Mouse (Mus musculus) adrenal gland, postnatal 25 days (tissue): Measurements from ENCODE around the gene Tmem8b. TPM values are rescaled to one million over a fixed set of nuclear protein-coding genes. Genes with fewer than 3 reads are reported as not detected.

ENCODE experiments used
- DNase-seq: peaks from one replicate; pipeline ENCODE4 v3.0.0; 2021; ENCODE audit warnings: mixed read lengths
- total RNA-seq: library from RNA; stranded (reverse); gene quantifications from 2 replicates; pipeline ENCODE4 v1.2.3, GENCODE M21; 2021

Tmem8b gene
- total RNA-seq, 1 experiment from 2014 or later, result 7.4 TPM

DNA sequence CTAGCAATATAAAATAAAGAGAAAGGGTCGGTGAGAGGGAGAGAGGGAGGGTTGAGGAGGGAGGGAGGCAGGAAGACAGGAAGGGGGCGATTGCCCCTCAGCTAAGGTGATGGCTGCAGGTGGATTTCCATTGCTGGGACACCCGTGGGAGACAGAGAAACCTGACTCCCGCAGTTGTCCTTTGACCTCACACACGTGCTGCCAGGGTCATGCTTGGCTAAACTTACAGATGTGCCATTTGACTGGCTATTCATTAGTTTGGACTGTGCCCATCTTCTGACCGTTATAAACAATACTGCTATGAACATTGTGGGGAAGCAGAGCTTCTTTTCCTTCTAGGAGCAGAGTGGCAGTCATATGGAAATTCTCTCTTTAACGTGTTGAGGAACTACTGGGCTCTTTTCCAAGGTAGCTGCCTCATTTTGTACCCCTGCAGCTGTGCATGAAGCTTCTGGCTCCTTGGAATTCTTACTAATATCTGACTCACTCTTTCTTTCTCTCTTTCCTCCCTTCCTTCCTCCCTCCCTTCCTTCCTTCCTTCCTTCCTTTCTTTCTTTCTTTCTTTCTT lies 45.0 kb downstream of the Tmem8b start:
- no peak for DNase-seq

DNA sequence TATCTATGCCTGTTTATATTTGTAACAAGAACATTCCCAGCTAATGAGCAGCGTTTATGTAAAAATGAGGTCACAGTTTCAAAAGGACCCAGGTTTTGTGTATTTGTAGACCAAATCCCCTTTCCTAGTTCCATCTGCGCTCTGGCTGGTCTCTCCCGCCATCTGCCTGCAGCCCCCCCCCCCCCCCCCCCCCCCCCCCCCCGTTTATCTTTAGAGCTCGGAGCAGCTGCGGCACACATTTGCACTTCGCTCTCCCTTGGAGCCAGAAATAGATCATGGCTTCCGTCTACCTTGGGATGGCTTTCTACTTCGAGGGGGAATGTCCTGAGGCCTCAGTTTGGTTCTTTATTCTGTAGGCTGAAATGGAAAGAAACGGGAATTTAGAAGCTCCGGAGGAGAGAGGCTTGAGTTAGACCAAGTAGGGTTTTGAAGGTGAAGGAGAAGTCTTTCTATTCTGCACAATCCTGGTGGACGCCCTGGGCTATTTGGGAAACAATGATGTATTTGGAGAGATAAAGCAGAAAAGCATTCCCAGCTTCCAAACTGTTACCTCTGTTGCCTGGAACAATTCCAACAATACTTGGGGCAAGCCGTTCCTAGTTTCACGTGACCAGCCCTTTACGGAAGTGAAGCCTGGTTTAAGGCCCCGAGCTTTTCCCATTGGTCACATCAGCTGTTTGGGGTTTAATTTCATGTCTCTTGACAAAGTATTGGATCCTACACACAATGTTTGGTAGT lies 51.9 kb downstream of the Tmem8b start:
- no peak for DNase-seq

DNA sequence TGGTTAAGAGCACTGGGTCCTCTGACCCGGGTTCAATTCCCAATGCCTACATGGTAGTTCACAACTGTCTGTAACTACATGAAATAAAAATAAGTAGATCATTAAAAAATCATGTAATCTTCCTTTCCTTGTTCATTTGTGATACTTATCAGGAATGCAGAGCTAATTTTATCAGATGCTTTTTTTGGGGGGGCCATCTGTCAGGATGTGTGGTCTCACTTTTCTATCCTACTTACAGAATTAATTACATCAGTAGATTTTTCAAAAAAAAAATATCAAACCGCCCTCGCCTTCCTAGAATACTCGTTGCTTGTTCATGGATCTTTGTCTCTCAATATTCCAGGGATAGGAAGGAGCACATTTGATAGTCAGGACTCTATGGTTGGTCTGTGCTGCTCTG lies 53.4 kb downstream of the Tmem8b start:
- DNase-seq, result no peak

DNA sequence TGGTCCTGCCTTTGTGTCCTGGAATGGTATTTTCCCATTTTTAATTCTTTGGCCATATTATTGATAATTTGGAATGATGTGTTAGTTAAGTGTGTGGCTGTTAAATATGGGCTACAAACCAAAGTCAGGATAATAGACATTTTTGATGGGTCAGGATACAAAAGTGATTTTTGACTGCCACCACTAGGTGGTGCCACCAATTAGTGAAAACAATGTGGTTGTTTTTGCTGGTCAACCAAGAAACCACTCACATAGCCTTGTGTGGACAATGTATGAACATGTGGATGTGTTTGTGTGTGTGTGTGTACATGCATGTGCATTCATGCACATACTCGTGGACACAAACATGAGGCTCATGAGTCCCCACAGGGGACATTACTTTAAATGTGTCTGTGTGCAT lies 56.0 kb downstream of the Tmem8b start:
- DNase-seq, result peak; percentile 43

DNA sequence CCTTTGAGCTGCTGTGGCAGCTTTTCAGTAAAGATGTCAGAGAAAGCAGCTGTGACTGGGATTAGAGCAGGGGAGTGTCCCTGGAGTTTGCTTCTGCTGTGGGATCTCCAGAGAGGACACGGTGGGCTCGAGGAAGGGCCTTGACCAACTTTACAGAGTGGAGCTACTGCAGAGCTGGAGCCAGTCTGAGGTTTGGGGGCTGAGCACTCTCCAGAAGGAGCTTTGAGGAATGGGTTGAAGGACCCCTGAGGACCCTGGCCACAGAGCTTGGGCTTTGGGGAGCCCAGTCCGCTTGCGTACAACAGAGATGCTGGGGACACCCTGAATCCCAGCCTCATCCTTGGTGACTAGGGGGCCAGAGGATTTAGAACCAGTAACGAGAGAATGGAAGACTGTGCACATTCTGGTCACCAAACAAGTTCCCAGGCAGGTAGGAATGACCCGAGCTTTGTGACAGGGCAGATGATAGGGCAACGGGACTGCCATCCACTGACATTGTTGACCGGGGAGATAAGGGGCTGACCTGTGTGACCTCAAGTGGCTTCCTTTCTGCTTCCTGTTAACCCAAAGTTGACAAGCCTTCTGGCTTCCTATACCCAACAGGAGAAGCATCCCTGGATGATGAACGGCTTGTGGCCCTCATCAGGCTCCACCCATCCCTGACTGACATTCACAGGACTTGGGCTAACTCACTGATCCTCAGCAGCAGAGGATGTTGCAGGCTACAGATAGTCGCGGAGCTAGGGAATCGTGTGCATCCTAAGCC lies 57.6 kb downstream of the Tmem8b start:
- DNase-seq, result no peak

DNA sequence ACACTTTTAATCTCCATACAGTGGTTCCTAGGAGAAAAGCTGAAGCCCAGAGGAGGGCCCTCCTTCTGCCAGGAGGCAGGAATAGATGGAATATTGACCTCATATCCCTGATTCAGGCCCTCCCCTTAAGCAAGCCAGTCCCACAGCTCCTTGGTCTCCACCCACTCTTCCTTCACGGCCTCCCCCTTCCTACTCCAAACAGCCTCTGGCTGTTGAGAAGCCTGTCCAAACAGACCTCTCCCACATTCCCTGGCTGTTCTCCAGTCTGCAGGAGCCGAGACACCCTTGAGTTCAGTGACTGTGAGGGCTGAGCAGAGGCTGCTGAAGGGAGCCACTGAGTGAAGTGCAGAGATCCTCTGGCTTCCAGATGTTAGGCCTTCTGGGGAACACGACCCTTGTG lies 58.2 kb downstream of the Tmem8b start, which contains the start of gene Hrct1:
Hrct1 (plus strand) TSS at position 194 of the 400 bp plus-strand sequence.
- peak; percentile 41 for DNase-seq

DNA sequence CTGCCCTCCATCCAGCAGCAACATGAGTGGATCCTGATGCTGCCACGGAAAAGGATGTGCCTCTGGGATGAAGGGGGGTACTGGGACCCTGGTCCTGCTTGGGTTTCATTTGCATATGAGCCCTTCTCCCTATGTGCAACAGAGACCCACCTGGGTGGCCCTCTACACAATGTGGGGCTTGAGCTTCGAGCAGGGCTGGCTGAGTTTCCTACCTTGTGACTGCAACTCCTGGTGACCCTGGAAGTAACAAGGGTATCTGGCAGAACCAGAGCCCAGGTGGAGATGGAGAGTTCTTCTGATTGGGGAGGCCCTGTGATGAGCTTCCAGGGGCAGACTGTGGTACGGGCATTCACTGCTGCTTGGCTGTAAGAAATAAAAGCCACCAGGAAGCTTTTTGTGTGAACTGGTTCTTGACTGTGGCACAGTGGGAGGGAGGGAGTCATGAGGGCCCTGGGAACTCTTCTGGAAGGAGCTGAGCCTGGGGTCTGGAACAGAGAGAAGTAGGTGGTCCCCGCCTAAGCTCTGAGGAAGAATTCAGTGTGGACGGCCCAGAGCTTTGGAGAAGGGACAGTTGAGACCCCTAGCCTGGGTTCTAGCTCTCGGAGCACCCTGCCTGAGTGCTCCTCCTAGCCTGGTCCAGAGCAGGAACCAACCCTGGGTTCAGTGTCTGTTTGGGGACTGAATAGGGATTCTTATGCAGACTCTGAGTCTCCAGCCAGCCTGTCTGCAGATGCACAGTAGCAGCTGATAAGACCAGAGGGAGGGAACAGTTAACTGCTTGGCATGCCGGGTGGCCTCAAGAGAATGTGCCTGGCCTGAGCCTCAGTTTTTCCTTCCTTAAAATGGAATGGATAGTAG lies 59.2 kb downstream of the Tmem8b start:
- DNase-seq, result no peak

DNA sequence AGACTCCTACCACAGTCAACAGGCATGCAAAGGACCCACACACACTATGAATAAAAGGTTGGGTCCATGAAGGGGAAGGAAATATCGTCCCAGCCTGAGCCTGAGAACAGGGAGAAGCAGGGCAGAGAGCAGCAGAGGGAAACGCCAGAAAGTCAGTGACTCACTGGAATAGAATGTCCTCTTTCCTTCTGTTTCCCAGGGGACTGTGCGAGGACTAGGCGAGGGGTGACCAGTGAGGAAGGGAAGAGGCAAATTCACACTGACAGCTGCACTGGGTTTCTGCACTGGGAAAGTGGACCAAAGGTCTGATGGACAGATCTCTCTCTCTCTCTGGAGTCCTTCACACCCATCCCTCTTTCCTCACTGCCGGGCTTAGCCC lies 59.8 kb downstream of the Tmem8b start:
- peak; percentile 43 for DNase-seq

DNA sequence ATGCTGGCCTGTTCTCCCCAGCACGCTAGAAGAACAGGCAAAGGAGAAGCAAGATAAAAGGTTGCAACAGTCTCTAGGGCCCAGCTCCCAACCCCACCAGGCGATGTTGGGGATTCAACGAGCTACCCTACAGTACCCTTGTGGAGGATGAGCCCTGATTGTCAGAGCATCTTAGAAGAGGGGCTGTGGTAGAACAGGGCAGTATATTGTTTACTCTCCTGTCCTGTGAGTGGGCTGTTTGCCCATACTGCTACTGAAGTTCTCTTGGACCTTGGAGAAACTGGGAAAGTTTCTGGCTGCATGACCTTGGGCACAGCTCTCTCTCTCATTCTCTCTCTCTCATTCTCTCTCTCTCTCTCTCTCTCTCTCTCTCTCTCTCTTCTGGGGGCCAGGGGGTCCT lies 60.4 kb downstream of the Tmem8b start:
- DNase-seq, result no peak

DNA sequence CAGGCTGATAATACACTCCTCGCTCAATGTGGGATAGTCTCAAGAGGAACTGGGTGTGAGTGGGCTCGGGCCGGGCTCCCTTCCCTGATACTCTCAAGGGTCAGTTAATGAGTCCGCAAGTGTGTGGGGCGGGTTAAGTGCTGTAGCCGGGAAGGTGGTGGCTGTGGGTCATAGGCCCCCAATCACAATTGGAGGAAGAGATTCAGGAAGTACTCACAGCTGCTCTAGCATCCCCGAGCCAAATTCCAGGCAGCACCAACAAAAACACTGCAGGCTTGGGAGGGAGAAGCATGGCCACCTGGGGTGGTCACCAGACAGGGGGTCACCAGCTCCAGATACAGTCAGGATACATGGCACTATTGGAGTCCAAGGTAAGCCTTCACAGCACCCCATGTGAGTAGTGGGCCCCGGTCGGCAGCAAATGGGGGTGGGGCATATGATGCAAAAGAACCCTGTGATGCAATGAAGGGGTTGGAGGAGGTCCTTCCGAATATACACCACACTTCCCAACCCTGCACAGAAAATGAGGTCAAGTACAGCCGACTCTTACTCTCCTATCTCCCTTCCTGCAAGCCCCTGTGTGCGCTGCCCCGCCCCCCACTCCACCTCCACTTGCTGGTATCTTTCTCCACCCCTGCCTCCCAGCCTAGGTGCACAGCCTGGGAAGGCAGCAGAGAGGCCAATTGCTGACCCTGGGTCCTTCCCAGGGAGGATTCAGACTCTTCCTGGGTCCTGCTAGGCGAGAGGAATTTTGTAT lies 61.2 kb downstream of the Tmem8b start, which contains the start of gene Spaar:
Spaar (plus strand) TSS at position 241 of the 757 bp plus-strand sequence.
- no peak for DNase-seq

DNA sequence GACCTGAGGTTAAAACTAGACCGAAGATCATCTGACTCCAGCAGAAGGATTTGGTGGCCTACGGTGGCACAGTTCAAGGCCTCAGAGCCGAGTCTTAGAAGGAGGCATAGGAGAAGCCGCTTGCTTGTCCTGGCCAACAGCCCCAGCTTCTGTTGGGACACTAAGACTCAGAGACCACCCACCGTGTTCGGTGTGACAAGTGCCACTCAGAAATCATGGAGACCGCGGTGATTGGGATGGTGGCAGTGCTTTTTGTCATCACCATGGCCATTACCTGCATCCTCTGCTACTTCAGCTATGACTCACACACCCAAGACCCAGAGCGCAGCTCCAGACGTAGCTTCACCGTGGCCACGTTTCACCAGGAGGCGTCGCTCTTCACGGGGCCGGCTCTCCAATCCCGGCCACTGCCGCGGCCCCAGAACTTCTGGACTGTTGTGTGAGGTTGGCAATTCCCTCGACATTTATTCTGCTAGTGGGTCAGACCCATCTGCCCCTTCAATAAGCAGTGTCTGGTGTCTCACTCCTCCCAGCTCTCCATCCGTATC lies 62.1 kb downstream of the Tmem8b start:
- no peak for DNase-seq

DNA sequence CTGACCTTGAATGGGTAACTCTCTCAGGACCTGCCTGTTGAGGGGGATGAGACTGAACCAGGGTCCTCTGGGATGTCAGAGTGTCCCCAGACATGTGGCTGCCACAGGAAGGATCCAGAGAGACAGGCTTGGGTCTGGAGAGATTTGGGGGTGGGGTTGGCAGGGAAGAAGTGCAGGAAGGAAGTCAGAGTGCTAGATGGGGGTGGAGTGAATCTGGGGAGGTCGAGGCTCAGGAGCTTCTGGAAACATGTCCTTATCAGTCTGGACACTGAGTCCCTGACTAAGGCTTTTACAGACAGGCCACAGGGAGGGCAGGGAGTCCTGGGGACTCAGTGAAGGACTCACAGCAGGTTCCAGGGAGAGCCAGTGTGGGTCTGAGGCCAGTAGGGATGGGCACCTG lies 63.4 kb downstream of the Tmem8b start:
- DNase-seq, result no peak

DNA sequence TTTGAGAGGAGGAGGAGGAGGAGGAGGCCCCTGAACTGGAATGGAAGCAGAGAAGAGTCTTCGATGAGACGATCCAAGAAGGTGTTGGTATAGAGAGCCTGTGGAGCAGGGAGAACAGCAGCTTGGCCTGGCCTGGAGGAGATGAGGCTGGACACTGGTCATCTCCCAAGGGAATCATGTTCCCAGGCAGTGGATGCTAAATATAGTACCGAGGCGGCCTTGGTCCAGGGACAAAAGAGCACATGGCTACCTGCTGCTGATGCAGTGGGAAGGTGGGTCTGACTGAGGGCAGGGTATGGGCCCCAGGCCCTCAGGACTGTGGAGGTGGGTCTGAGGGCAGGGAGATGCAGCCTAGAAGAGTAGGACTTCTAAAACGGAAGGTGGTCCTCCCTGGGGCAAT lies 64.4 kb downstream of the Tmem8b start:
- no peak for DNase-seq

DNA sequence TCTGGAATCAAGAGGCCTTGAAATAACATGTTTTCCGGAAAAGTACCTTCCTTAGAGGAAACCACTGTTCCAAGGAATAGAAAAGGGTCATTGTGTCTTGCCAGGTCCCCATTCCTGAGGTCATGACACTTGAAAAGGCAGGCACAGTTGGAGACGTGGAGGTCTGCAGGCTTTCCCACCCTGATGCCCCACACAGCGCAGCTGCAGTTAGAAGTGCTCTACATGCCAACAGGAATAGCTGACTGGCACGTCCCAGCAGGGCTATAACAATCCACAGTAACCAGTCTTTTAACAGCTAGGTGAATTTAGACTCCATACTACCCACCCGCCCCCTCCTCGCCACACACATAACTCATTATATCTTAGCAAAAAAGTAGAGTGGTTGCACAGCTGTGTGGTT lies 68.4 kb downstream of the Tmem8b start:
- DNase-seq, result no peak

DNA sequence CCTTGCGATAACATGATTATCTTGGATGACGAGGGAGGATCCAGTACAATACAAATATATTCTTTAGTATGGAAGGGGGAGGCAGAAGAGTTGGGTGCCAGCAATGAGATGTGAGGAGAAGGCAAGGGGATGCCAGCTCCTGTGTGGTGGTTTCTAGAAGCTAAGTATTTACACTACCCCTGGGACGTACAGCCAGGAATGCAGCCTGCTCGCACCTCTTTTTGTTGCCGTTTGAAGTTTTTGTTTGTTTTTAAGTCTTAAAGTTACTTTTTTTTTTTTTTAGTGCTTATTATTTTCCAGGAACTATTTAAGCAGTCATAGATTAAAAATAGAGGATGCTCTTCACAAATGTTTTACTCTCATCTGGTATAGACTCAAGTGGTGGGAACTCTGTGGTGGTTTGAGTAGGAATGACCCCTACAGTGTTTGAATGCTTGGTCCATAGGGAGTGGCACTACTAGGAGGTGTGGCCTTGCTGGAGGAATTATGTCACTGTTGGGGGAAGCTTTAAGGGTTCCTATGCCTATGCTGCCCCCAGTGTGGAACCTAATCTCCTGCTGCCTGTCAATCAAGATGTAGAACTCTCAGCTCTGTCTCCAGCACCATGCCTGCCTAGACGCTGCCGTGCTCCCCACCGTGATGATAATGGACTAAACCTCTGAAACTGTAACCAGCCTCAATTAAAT lies 70.4 kb downstream of the Tmem8b start:
- DNase-seq, result no peak

DNA sequence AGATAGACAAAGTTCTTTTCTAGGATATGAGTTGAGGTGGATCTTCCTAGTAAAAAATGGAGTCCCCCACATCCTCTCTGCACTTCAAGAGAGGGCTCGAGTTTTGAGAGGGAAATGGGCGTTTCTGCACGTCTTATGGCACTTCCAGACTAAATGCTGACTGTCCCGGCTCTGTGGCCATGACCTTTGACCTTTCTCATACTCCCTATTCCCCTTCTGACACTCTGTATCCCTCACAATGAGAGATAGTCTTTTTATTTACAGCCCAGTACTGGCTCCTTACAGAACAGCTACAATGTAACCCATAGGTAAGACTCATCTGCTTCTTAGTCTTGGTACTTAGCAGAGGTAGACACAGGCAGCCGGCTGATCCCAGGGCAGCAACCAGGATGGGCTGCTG lies 72.8 kb downstream of the Tmem8b start:
- no peak for DNase-seq
